Mouse (Mus musculus): ENCODE measurements at regions not wholly inside any gene's neighbourhood (a gene's known extent, or its start where the extent isn't known, plus 50 kb on each side); places are given as distances from the start of the nearest gene placed in this dataset.

DNA sequence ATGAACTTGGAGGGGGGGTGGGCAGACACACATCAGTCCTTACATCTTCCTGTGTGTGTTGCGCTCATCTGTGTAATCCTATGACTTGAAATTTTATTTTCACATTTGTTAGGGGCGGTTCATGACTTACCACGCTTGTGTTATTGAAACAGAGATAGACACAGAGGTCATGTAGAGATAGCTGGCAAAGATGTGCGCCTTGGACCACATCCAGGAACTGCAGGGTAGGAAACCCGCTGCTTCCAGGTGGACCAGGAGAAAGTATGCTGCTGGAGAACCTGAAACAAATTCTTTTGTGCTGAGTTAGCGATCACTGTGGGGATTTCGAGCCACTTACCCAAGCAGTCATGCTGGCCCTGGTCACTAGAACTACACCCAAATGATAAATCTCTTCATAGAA is 89.1 kb downstream of the Kcnj2 start:
- in situ Hi-C loops (cut with MboI; ENCODE audit: low sequenced_read_pairs) = no loop called here

DNA sequence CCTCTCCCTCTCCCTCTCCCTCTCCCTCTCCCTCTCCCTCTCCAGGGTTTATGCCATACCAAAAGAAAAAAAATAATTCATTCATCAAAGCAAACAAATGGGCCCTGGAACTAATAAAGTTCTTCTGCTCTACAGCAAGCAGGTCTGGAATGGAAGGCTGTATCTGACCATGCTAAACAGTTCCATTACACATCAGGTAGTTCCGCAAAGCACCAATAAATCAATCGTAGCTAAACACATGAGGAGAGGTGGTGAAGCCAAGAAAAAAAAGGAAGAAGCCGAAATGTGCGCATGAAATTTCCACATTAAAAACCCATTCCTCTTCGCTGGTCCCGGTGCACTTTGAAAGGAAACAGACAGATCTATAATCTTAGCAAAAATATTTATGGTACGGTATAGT is 89.8 kb downstream of the Kcnj2 start:
- in situ Hi-C loops (cut with MboI; ENCODE audit: low sequenced_read_pairs) = no loop called here

DNA sequence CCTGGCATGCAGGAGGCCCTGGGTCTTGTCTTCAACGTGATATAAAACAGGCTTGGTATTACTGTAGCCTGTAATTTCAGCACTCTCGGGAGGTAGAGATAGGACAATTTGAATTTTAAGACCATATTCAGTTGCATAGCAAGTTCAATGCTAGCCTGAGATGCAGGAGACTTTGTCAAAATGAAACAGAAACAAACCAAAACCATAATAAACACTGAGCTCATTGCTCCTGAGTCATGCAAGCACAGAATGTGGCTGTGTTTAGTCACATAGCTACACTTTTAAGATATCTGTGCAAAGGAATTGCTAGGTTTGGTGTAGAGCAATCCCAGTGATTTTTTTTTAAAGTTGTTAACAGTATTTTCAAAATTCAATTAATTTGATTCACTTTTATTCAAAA is 93.3 kb downstream of the Kcnj2 start:
- in situ Hi-C loops (cut with MboI; ENCODE audit: low sequenced_read_pairs) = no loop called here

DNA sequence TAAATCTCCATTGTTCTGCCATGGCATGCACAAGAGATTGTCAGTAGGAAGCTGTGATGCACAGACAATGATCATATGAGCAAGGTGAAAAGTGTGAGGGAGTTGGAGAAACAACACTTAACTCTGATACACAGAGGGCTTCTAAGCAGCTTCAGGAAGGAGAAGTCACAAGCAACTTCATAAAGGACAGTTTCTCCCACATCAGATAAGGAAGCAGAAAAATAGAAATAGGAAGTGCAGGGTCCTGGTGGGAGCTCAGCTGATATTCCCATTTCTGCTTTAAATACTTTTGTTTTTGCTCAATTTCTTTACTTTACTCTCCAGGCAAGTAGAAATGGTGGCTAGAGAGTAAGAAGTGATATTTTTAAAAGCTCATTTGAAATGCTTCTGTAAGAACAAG is 98.9 kb downstream of the Kcnj2 start:
- in situ Hi-C loops (cut with MboI; ENCODE audit: low sequenced_read_pairs) = no loop called here

DNA sequence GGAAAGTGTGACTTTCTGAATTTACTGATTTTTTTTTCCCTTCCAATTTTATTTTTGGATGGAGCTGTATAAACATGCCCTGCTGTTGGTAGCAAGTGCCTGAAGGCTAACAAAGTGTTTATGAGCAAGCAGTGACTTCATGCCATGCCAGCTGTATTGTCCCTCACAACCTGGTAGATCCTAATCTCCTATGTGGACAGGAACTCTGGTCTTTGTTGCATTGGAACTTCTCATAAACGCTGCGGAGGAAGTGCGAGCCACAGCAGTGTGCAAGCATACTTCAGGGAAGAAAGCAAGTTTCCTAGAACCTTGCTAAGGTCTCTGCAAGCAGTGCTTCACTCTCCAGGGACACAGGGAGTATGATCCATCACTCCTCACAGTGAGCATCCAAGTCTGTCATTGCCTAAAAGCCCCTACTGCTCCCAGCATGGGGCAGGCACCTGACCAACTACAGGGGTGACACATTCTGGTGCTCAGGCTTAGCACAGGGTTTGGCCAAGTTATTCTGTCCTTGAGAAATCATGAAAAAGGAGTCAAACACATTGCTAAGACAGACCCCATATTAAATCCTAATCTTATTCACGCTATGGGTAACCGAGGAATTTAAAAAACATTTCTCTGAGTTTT is 104.3 kb downstream of the Kcnj2 start:
- in situ Hi-C loops (cut with MboI; ENCODE audit: low sequenced_read_pairs) = no loop called here

DNA sequence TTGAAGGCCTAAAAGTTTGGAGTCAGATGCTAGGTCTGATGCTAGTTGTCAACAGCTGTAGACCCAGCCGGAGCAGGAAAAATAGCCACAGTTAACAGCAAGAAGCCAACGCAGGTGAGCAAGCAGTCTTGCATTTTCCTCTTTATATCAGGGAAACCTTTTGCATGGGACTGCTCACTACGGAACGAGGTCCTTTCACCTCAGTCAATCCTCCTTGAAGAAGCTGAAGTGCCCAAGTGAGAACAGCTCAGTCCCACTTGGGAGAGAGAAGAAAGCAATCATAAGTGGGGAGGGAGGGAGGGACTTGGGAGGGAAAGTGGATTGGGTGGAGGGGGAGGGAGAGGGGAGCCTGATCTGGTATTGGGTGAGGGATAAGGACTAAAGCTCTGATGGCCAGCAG is 107.6 kb downstream of the Kcnj2 start:
- in situ Hi-C loops (cut with MboI; ENCODE audit: low sequenced_read_pairs) = no loop called here

DNA sequence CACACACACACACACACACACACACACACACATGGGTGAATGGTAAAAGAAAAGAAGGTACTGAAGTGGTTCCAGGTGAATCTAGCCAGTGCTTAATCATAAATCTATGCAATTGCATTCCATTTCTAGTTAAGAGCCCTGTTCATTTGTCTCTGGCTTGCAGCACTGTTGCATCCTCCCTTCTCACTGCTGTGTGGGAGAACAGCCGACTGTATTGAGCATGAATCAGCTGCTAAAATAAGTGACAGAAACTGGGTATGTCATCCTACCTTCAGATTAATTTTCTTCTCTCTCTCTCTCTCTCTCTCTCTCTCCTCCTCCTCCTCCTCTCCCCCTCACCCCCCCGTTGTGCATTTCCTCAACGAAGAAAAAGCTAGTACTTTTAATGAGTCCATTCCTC is 109.6 kb downstream of the Kcnj2 start:
- in situ Hi-C loops (cut with MboI; ENCODE audit: low sequenced_read_pairs) = no loop called here

DNA sequence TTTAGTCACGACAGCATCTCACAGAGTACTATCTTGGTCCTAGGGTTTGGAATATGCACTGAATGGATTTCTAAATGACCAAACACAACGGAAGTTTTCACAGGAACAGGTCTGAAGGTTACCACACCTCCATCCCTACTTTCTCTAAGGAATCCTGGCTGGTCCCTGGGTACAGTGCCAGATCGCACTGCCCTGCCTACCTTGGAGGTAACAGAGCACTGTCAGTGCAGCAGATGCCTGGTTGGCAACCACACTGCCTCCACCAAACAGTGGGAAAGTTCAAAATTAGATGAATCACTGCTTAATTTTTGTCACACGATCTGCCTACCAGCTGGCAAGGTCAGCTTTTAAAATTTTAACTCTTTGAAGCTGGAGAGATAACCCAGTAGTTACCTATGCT is 111.6 kb downstream of the Kcnj2 start:
- in situ Hi-C loops (cut with MboI; ENCODE audit: low sequenced_read_pairs) = no loop called here

DNA sequence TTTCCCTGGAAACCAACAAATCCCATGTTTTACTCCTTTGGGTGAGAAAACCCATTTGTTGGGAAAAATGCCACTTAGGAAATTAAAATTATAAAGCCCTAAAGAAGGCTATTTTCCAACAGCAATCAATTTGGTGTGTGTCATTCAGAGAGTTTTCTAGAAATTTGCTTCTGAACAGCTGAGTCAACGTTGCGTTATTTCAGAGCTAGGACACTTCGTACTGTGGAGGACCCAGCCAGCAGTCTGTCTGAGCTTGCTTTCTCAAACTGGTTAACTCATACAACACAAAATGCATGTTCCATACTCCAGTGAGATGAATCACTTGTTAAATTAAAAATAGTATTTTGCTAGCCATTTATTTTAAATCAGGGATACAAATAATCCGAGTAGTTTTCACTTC is 131.5 kb downstream of the Kcnj2 start:
- in situ Hi-C loops (cut with MboI; ENCODE audit: low sequenced_read_pairs) = no loop called here

DNA sequence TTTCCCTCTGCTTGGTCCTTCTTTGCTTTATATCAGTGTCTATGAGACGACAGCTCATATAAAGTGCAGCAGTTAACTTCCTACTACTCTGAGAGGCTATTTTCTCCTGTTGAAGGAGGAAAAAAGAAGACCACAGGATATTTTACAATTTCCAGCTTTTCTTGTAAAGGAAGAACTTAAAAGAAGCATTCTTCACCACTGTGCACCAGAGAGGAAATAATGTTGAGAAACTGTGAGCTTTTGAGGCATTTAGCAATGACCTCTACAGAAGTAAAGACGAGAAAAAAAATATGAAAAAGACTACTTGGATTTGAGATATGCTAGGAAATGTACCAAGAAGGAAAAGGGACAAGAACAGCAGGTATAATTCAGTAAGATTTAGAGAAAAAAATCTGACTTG is 134.5 kb downstream of the Kcnj2 start:
- in situ Hi-C loops (cut with MboI; ENCODE audit: low sequenced_read_pairs) = no loop called here

DNA sequence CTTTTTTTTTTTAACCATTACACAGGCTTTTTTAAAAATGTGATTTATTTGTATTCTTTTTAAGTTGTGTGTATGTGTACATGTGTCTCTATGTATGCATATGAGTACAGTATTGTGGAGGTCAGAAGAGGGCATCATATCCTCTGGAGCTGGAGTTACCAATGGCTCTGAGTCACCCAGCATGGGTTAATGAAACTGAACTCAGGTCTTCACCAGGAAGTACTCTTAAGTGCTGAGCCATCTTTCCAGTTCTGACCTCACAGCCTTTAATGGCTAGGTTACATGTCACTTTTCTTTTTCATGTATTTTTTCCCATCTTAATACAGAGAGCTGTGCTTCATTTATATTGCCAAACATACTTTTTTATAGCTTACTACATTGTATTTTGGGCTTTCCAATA is 136.8 kb downstream of the Kcnj2 start:
- in situ Hi-C loops (cut with MboI; ENCODE audit: low sequenced_read_pairs) = no loop called here

DNA sequence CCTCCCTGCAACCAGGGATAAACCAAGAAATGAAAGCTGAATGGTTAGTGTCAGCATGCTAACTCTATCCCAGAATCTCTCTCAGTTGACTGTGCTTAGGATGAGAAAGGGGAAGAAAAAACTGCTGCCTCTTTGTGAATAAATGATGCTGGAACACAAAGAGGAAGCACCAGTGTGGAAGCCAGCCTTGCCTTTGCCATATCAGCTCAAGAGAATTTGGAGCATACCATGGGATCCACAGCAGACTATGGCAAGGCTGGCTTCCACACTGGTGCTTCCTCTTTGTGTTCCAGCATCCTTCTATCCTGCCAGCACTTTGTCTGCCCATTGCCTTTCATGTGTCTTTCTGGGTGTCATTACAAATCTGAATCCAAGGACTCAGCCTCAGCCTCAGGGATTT is 144.6 kb downstream of the Kcnj2 start:
- in situ Hi-C loops (cut with MboI; ENCODE audit: low sequenced_read_pairs) = no loop called here

DNA sequence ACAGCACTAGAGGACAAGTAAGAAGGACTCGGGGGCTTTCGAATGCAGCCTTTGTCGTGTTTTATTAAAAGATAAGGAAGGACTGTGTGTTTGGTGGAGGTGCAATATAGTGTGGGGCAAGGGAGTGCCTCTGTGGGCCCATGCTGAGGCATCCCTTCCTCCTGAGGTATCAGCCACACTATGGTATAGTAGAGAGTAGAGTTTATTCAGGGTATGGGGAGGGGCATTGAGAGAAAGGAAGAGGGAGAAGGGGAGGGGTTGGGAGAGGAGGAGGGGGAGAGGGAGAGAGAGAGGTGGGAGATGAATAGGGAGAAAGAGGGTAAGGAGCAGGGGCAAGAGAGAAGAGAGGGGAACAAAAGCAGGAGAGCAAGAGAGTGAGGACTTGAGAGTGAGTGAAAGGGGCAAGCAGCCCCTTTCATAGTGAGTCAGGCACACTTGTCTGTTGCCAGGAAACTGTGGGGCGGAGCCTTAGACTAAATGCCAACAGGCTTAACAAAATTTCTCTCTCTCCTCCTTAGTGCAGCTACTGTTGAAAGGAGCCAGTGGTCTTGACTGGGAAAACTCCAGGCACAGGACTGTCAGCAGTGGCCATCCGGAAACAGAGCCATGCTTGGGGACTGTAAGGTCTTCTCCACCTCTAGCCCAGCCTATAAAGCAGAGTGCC is 146.2 kb downstream of the Kcnj2 start:
- in situ Hi-C loops (cut with MboI; ENCODE audit: low sequenced_read_pairs) = no loop called here

DNA sequence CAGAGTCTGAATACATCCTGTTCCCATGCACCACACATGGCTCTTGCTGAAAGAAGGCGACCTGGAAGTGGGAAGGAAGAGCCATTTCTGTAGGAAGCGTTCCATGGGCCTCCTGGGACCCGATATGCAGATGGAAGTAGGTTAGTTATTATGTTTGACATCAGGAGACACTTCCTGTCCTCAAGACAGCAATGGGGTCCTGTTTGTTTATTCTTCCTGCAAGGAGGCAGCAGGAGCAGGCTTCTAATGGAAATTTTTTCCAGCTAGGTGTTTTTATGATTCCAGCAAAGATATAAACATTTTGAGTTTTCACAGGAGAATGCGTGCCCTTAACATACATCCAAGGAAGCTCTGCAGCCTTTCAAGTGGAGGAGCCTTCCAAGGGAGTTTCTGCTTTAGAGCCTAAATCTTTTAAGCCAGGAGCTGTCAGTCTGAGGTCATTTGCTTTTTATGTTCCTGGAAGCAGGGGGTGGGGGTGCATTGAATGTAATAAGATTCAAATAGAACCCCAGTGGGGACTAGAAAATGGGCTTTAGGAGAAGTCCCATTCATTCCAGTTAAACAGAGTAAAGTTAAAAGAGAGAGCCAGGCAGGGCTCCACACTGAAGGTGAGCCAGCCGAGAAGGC is 146.9 kb downstream of the Kcnj2 start:
- in situ Hi-C loops (cut with MboI; ENCODE audit: low sequenced_read_pairs) = no loop called here

DNA sequence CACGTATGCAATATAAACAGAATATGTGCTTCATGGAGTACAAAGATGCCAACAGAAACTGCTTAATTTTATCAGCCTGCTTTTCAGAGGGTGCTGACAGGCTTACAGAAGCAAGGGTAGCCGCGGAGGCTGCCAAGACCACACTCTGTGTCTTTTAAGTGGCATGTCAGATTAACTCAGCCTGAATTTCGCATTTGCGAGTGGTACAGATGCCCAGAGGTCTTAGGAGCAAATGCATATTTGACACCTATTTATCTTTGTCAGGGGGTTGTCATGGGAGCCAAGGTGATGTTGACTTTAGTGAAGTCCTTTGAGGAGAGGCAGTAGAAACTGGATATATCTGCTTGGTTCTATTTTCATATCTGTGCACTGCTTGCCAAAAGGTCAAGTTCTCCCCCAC is 149.0 kb downstream of the Kcnj2 start:
- in situ Hi-C loops (cut with MboI; ENCODE audit: low sequenced_read_pairs) = no loop called here

DNA sequence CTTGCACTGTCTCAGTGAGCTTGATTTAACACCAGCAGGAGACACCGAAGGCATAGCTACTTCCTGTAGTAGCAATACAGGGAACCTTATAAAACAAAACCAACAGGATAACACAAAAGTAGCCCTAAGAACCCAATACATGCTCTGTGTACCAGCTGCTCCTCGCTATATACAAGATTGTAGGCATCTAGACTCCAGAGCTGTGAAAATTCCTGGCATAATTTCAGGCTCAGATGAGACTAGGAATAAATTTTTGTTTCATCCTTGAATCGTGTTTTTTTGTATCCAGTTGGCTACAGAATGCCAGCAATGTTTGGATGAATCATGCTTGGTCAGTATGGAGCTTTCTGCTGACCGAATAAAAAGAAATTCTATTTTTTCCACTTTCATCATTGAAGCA is 157.9 kb downstream of the Kcnj2 start:
- in situ Hi-C loops (cut with MboI; ENCODE audit: low sequenced_read_pairs) = no loop called here

DNA sequence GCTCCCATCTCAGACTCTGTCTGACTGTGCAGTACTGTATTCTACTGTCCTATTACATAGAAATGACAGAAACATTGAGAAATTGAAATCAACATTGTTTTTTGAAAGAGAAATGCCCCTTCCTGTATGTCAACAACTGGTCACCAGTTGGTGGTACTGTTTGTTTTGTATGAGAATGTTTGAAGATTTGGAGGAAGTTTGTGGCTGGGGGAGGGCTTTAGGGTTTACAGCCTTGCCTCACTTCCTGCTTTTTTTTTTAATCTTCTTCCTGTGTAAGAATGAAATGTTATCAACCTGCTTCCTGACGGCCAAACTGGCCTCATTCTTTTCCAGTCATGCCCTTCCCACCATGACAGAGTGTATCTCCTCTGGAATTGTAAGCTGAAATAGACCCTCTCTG is 161.3 kb downstream of the Kcnj2 start:
- in situ Hi-C loops (cut with MboI; ENCODE audit: low sequenced_read_pairs) = no loop called here

DNA sequence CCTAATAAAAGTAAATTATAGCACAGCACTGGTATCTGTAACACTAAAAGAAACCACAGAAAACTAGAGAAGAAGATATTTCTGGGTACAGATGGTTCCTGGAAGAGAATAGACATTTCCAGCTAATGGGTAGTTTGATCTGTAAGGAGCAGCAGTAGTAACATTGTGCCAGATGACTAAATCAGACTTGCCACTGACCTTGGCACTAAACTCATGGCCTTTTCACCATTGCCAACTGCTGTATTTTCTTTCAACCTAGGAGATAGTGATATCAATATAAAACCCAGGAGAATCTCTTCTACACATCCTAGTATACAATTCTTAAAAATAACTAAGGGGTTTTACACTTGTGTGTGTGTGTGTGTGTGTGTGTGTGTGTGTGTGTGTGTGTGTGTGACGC is 170.8 kb downstream of the Kcnj2 start:
- in situ Hi-C loops (cut with MboI; ENCODE audit: low sequenced_read_pairs) = no loop called here

DNA sequence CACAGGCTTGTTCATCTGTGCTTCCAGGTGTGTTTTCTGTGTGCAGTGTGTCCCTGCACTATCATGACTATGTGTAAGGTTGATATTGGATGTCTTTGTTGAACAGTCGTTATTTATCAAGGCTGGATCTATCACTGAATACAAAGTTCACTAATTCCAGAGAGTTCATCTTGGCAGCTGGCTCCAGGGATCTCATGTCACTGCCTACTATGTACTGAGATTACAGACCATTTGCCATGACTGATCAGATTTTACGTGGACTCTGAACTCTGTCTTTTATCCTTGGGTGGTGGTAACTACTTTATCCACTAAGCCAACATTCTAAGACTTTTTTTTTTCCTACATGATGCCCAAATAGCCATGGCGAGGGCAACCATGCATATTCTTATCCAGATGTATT is 173.8 kb downstream of the Kcnj2 start:
- in situ Hi-C loops (cut with MboI; ENCODE audit: low sequenced_read_pairs) = no loop called here

DNA sequence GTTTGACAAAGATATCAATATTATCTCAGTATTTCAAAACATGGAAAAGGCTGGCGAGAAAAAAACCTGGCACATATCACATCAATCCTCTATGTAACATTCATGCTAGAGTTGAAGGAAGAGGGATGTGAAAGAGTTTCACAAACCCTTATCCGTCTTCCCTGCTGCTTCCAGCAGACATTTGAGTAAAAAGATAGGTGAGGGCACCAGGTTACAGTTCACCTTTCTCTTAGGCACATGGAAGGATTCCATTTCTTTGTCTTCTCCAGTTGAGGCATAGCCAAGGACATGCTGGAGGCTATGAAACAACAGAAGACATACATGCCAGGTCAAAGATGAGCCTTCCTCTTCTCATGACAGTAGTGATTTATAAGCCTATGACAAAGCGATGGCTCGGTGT is 186.3 kb downstream of the Kcnj2 start:
- in situ Hi-C loops (cut with MboI; ENCODE audit: low sequenced_read_pairs) = no loop called here

DNA sequence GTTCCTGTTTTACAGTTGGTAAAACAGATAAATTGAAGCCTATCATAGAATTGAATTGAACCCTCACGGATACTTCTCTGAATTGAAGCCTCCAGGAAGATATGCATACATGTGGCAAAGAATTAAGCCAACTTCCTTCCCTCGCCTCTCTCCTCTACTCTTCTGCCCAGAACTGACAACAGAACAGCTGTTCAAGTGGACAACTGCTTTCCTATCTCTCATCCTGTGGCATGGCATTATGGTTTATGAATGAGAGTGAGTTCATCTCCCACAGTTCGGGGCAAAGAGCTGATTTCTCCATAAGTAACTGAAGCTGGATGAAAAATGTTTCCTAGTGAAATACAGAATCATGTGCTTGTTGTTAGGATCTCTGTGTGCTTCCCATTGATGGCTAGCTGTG is 190.6 kb downstream of the Kcnj2 start:
- in situ Hi-C loops (cut with MboI; ENCODE audit: low sequenced_read_pairs) = no loop called here

DNA sequence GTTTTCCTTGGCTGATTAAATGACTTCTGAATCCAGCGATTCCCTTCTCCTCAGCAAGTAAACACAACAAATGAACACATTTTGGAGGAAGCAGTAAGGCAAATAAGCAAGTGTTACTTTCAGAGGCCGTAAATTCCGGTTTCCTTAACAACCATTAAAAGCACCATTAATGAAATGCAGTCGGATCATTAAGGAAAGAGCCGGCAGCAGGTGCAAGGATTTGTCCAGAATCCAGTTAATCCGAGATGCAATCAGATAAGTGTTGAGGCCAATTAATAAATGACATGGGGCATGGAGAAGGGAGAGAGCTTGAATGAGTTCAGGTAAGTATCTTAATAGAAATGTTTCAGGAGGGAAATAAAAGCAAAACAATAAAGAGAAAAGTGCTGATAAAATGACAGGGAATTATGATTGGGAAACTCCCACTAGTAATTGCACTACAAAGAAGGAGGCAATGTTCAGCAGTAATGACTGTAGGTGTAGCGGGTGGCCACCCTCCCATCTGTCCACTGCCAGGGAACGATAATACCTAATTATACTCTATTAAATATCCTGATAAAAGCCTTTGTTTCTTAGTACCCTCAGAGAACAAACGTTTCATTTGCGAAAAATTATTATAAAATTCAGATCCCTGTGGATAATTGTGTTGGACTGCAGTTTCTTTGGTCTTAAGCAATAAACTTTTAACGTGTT is 194.9 kb downstream of the Kcnj2 start:
- in situ Hi-C loops (cut with MboI; ENCODE audit: low sequenced_read_pairs) = no loop called here

All from CH12F3 (cell line).